Mouse (Mus musculus) cerebellum, adult 18-20 months (tissue): ENCODE data around the gene Glis3.
A peak's percentile ranks its signal among the peaks of the same experiment; 100 is the strongest.

Experiments used
- DNase-seq, 2 experiments: peaks; one replicate each; pipeline ENCODE4 v3.0.0; 2021

Gene Glis3

GRCm38 (mm10) chr19:28650836-28651235 is 29.0 kb downstream of the Glis3 start:
- DNase-seq: no peak

GRCm38 (mm10) chr19:28649489-28649888 is 30.4 kb downstream of the Glis3 start:
- no peak for DNase-seq

GRCm38 (mm10) chr19:28648881-28649280 is 31.0 kb downstream of the Glis3 start:
- DNase-seq: no peak

GRCm38 (mm10) chr19:28647424-28647823 is 32.5 kb downstream of the Glis3 start:
- DNase-seq: no peak

- no peak for DNase-seq
Observed at GRCm38 (mm10) chr19:28646286-28646685, 33.6 kb downstream of the Glis3 start.

GRCm38 (mm10) chr19:28640861-28641381 is 39.0 kb downstream of the Glis3 start:
- no peak for DNase-seq

- no peak for DNase-seq
Observed at GRCm38 (mm10) chr19:28635991-28636553, 43.8 kb downstream of the Glis3 start.

- DNase-seq: no peak
Observed at GRCm38 (mm10) chr19:28634986-28635385, 44.9 kb downstream of the Glis3 start.

GRCm38 (mm10) chr19:28628416-28628815 is 51.5 kb downstream of the Glis3 start:
- peak in 1 of 2 experiments; percentile 4 for DNase-seq

- DNase-seq: no peak
Observed at GRCm38 (mm10) chr19:28626189-28626588, 53.7 kb downstream of the Glis3 start.

- DNase-seq: no peak
Observed at GRCm38 (mm10) chr19:28624571-28624970, 55.3 kb downstream of the Glis3 start.

GRCm38 (mm10) chr19:28623726-28624125 is 56.2 kb downstream of the Glis3 start:
- DNase-seq: no peak

- no peak for DNase-seq
Observed at GRCm38 (mm10) chr19:28621608-28622505, 58.0 kb downstream of the Glis3 start.

- DNase-seq: no peak
Observed at GRCm38 (mm10) chr19:28617736-28618135, 62.1 kb downstream of the Glis3 start.

GRCm38 (mm10) chr19:28617191-28617590 is 62.7 kb downstream of the Glis3 start:
- DNase-seq: no peak

- DNase-seq: no peak
Observed at GRCm38 (mm10) chr19:28616487-28616886, 63.4 kb downstream of the Glis3 start.

- no peak for DNase-seq
Observed at GRCm38 (mm10) chr19:28612249-28612648, 67.6 kb downstream of the Glis3 start.

- DNase-seq: no peak
Observed at GRCm38 (mm10) chr19:28608747-28609146, 71.1 kb downstream of the Glis3 start.

GRCm38 (mm10) chr19:28608277-28608676 is 71.6 kb downstream of the Glis3 start:
- no peak for DNase-seq

GRCm38 (mm10) chr19:28600866-28601265 is 79.0 kb downstream of the Glis3 start:
- DNase-seq: no peak

GRCm38 (mm10) chr19:28594215-28594614 is 85.7 kb downstream of the Glis3 start:
- DNase-seq: no peak

- DNase-seq: no peak
Observed at GRCm38 (mm10) chr19:28592981-28593380, 86.9 kb downstream of the Glis3 start.

GRCm38 (mm10) chr19:28591736-28592477 is 88.0 kb downstream of the Glis3 start:
- DNase-seq: no peak
